13 mouse cellular contexts compared by ENCODE assay signal in genomic region chr13:102877154-102877553, GRCm38 (mm10).
A peak's percentile ranks its signal among the peaks of the same experiment; 100 is the strongest.
DNase-seq lines count a peak whose midpoint lies in the region; ATAC-seq and TF ChIP-seq lines count a peak whose summit lies in the region.
"Had no signal": no experiment of that assay in that cellular context is flagged by ENCODE, and none has a peak within 500 bp of the region (broad histone marks: within the 10 kb centered on the region; RNA-seq: fewer than 3 reads in every experiment).

No protein-coding gene starts in this region.

- H3K9me3 ChIP-seq in intestine, embryonic 14.5 days (ENCODE audit: control insufficient read depth, low read length): no peaks in the 10 kb centered on the region
- H3K9me3 ChIP-seq in intestine, postnatal 0 days (ENCODE audit: control insufficient read depth): no peaks in the 10 kb centered on the region
- H3K9me3 ChIP-seq in liver, postnatal 0 days (ENCODE audit: low read length): no peaks in the 10 kb centered on the region
- H3K9me3 ChIP-seq: limb, embryonic 12.5 days; neural tube, embryonic 13.5 days had no signal

- TF ChIP-seq EP300 in liver, postnatal 0 days (IDR thresholded peaks at IDR 0.05; ENCODE audit: low read depth): peak; percentile 5; the same call in 1 of the 2 replicates

- peak; percentile 54 for DNase-seq in intestine, embryonic 14.5 days (ENCODE audit: low spot score)
- DNase-seq in adrenal gland, postnatal 10 days: peak; percentile 51
- DNase-seq in liver, postnatal 0 days: peak; percentile 39
- no peak for DNase-seq in ovary, postnatal 10 days (ENCODE audit: low spot score)
- no peak for DNase-seq in cerebellum, adult 18-20 months
- DNase-seq in cerebellum, adult 11 months: no peak
- DNase-seq: cerebellum, postnatal 36 days; kidney, postnatal 10 days had no signal

- H3K36me3 ChIP-seq in intestine, embryonic 14.5 days (ENCODE audit: control insufficient read depth, insufficient read depth, low read length): no peaks in the 10 kb centered on the region
- H3K36me3 ChIP-seq in intestine, postnatal 0 days (ENCODE audit: control insufficient read depth, insufficient read depth): no peaks in the 10 kb centered on the region
- H3K36me3 ChIP-seq in liver, postnatal 0 days (replicated peaks; ENCODE audit: insufficient read depth, low read length): no peaks in the 10 kb centered on the region
- H3K36me3 ChIP-seq: limb, embryonic 12.5 days; neural tube, embryonic 13.5 days had no signal

- WGBS in intestine, embryonic 14.5 days: 46% methylated on average over 8 of the region's 8 CpGs
- WGBS in intestine, postnatal 0 days: 57% methylated on average over 8 of the region's 8 CpGs
- WGBS in liver, postnatal 0 days (ENCODE audit: insufficient replicate concordance): 58% methylated on average over 8 of the region's 8 CpGs

- H3K4me3 ChIP-seq in intestine, embryonic 14.5 days (ENCODE audit: low read depth, low read length): no peak overlapping the region
- no peak overlapping the region for H3K4me3 ChIP-seq in intestine, postnatal 0 days (ENCODE audit: low read depth, low read length)
- no peak overlapping the region for H3K4me3 ChIP-seq in liver, postnatal 0 days (ENCODE audit: low read depth, low read length)
- H3K4me3 ChIP-seq: erythroblast, embryonic 14.5 days; limb, embryonic 12.5 days; neural tube, embryonic 13.5 days had no signal

- peaks cover 38% of the 10 kb centered on the region for H3K4me1 ChIP-seq in intestine, embryonic 14.5 days (replicated peaks; ENCODE audit: control insufficient read depth, insufficient read depth, low read length)
- no peaks in the 10 kb centered on the region for H3K4me1 ChIP-seq in intestine, postnatal 0 days (replicated peaks; ENCODE audit: control insufficient read depth, insufficient read depth, low read length)
- H3K4me1 ChIP-seq in liver, postnatal 0 days (ENCODE audit: insufficient read depth): peaks cover 14% of the 10 kb centered on the region

- no peaks in the 10 kb centered on the region for H3K27me3 ChIP-seq in intestine, embryonic 14.5 days (replicated peaks; ENCODE audit: control insufficient read depth, insufficient read depth, low read length)
- no peaks in the 10 kb centered on the region for H3K27me3 ChIP-seq in intestine, postnatal 0 days (replicated peaks; ENCODE audit: control insufficient read depth, insufficient read depth, low read length)
- H3K27me3 ChIP-seq in liver, postnatal 0 days (ENCODE audit: insufficient read depth, low read length): no peaks in the 10 kb centered on the region
- H3K27me3 ChIP-seq: limb, embryonic 12.5 days; neural tube, embryonic 13.5 days had no signal

- TF ChIP-seq CTCF in intestine, postnatal 0 days (IDR thresholded peaks at IDR 0.05; ENCODE audit: low read depth): no peak
- no peak for TF ChIP-seq CTCF in liver, postnatal 0 days (IDR thresholded peaks at IDR 0.05; ENCODE audit: low read depth)

- no peak overlapping the region for H3K9ac ChIP-seq in intestine, embryonic 14.5 days (ENCODE audit: low read length)
- H3K9ac ChIP-seq in intestine, postnatal 0 days (ENCODE audit: low read depth, low read length): no peak overlapping the region
- H3K9ac ChIP-seq in liver, postnatal 0 days (replicated peaks): no peak overlapping the region
- H3K9ac ChIP-seq: limb, embryonic 12.5 days; neural tube, embryonic 13.5 days had no signal

- no peak for ATAC-seq in intestine, embryonic 14.5 days (replicated peaks; ENCODE audit: low FRiP score, low TSS enrichment, low read depth)
- ATAC-seq in intestine, postnatal 0 days: no peak
- ATAC-seq in common myeloid progenitor, adult 5-6 weeks (replicated peaks; ENCODE audit: low read depth, poor library complexity, severe bottlenecking): 0 out of 2 replicates have a peak, but pooled peaks have one; percentile 3
- ATAC-seq in liver, postnatal 0 days: peak; percentile 89

- H3K4me2 ChIP-seq in intestine, embryonic 14.5 days (ENCODE audit: low read length): no peak overlapping the region
- no peak overlapping the region for H3K4me2 ChIP-seq in intestine, postnatal 0 days (replicated peaks; ENCODE audit: low read depth)
- H3K4me2 ChIP-seq in liver, postnatal 0 days (ENCODE audit: low read depth, low read length): no peak overlapping the region
- H3K4me2 ChIP-seq: limb, embryonic 12.5 days; neural tube, embryonic 13.5 days had no signal

- 0 out of 2 replicates have a peak overlapping the region, but pooled peaks have one; percentile 23 for H3K27ac ChIP-seq in intestine, embryonic 14.5 days (ENCODE audit: low read depth)
- no peak overlapping the region for H3K27ac ChIP-seq in intestine, postnatal 0 days (ENCODE audit: low read depth, low read length)
- H3K27ac ChIP-seq in liver, postnatal 0 days (ENCODE audit: low read depth): peak overlapping the region; percentile 69
- H3K27ac ChIP-seq: limb, embryonic 12.5 days; neural tube, embryonic 13.5 days had no signal

Comparison
In these comparisons a context has a peak if more than half of its experiments do, and no peak if none do; other contexts are left out.
1. ATAC-seq: peak in common myeloid progenitor, adult 5-6 weeks (single experiment) and liver, postnatal 0 days (single experiment); none in intestine, embryonic 14.5 days (single experiment) and intestine, postnatal 0 days (single experiment).
2. DNase-seq: peak in intestine, embryonic 14.5 days (single experiment), adrenal gland, postnatal 10 days (single experiment) and liver, postnatal 0 days (single experiment); none in ovary, postnatal 10 days (single experiment), cerebellum, adult 18-20 months (0 of 2) and cerebellum, adult 11 months (single experiment).